Mouse (Mus musculus) CH12.LX (cell line): ENCODE measurements around the gene Apoc2.

Source experiments
- EP300 ChIP-seq: IDR thresholded peaks from 2 replicates; pipeline ENCODE4 v1.6.1; 2011; ENCODE audit warnings: low read length, improper control_type of control experiment
- NELFE ChIP-seq: IDR thresholded peaks from 2 replicates; pipeline ENCODE4 v1.6.1; 2011; ENCODE audit warnings: low read depth, low read length, improper control_type of control experiment
- ZNF384 ChIP-seq: IDR thresholded peaks from 2 replicates; pipeline ENCODE4 v1.6.1; 2012; ENCODE audit warnings: low read depth, low read length, improper control_type of control experiment, inconsistent platforms

DNA sequence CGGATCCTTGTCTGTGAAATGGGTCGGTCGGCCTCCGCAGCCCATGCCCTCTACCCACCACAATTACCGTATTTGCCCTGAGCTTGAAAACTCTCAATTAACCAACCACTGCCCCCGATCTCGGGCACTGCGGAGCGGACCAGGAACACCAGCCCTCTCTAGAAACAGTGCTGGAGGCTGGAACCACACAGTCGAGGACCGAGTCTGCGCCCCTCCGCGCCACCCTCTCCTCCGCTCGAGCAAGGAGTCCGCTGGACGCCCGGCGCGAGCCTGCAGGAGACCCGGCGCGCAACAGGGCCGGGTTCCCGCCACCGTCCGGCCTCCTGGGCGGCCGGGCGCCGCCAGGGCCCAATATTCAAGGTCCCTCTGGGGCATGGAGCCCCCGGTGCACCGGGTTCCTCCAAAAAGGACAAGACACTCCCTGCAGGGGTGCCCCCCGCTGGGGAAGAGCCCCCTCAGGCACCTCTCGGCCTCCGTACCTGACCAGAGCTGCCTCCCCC, 13.2 kb downstream of the Apoc2 start:
- no peak for TF ChIP-seq ZNF384
- TF ChIP-seq EP300: no peak
- TF ChIP-seq NELFE: no peak; the same call in 1 of the 2 replicates
